Mouse (Mus musculus) right cerebral cortex, postnatal 36 days (tissue): ENCODE data around the gene Slc16a14.

Source experiments
- DNase-seq, 2 experiments: peaks; one replicate each; pipeline ENCODE4 v3.0.0; 2022; ENCODE audit warnings: low spot score in 2 of 2, mixed read lengths in 1 of 2

Gene Slc16a14

DNA sequence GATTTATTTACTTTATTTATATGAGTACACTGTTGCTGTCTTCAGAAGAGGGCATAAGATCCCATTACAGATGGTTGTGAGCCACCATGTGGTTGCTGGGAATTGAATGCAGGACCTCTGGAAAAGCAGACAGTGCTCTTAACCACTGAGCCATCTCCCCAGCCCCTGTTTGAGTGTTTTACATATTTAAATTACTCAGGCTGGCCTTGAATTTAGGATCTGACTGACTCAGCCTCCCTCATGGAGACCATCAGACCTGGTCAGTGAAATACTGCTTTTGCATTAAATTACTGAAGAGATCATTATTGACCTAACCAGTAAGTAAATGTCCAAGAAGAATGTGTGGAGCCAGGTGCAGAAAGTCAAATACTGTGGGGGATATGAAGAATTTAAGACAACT lies 66.6 kb downstream of the Slc16a14 start:
- no peak for DNase-seq

DNA sequence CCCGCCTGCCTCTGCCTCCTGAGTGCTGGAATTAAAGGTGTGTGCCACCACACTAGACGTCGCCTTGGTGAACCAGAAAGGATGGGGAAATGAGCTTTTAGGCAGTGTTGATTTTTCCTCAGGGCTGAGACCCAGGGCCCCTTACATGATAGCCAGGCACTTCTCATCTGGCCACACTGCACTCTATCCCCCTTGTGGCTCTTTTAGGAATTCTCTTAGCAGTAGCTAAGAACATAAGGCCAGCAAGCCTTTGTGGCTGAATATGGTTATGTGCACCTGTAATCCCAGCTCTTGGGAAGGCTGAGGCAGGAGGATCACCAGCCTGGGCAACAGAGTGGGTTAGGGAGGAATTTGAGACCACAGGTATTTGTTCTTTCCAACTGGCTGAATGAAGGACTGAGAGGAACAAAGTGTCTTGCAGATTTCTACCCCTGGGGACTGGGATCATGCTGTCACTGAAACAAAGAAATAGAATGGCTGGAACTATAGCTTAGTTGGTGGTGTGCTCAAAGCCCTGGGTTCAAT lies 68.2 kb downstream of the Slc16a14 start:
- DNase-seq = no peak

GRCm38 (mm10) chr1:84866231-84866630 lies 68.7 kb downstream of the Slc16a14 start:
- no peak for DNase-seq

GRCm38 (mm10) chr1:84864645-84865044 lies 70.3 kb downstream of the Slc16a14 start:
- DNase-seq = no peak

DNA sequence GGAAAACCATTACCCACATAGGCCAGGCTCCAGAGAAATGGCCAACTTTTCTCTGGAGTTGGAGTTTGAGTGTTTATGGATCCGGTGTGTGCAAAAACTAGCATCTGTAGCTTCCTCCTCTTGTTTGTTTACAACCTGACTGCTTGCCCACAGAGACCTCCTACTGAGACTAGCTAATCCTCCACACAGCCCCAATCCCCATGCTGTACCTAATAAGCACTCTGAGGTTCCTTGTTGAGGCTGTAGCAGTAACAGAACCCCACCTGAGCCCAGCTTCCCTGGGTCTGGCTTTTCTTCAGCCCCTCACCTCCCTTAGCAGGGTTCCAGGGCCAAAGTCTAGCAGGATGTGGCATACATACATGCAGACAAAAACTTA lies 73.7 kb downstream of the Slc16a14 start:
- no peak for DNase-seq

DNA sequence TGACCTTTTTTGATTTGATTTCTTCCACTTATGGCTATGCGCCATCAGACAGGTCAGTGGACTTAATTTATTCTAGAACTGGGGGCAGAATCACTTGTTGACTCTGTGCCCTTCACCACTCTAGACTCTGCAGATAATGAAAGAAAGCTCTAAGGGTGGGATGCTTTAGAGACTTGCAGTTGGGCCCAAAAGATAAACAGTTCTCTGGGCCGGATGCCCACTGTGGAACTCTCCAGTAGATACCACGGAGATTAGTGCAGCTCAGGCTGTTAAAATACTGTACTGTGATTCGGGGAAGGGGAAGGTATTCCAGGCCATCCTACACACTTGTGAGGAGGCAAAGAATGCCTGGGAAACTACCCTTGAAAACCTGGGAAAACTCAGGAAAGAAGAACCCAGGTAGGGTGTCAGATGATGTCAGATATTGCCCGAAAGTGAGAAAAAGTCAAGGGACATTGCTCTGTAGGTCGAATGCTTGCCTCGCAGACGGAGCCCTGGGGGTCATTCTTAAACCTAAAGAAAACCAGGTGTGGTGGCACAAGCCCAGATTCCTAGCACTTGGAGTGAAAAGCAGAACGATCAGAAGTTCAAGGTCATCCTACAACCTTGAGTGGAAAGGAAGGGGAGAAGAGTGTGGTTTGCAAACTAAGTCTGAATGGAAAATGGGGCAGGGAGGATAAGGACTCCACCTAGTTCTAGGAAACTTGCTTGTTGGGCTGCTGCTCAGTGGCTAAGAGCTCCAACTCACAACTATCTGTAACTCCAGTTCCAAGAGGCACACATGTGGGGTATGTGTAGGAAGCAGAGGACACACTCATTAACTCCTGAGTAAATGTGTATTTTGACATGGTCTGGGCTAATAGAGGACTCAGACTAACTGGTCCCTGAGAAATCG lies 74.3 kb downstream of the Slc16a14 start:
- DNase-seq = no peak

- no peak for DNase-seq
Observed at GRCm38 (mm10) chr1:84859597-84859996, 75.3 kb downstream of the Slc16a14 start.
